Mouse (Mus musculus) heart, embryonic 16.5 days (tissue): ENCODE results near the gene Ust. TPM values are rescaled to one million over a fixed set of nuclear protein-coding genes. Genes with fewer than 3 reads are reported as not detected.

Source experiments
- ATAC-seq: fragments of 200-750 bp; cut with Nextera tagmentation; replicated peaks from 2 replicates; pipeline ENCODE4 v1.8.0; 2017; ENCODE audit warnings: moderate number of reproducible peaks; ENCODE audit not compliant: insufficient read depth, low FRiP score; ENCODE audit errors: extremely low read depth
- H3K27ac ChIP-seq: fragments of 300-500 bp; sonication (generic); 2 replicates; pipeline ENCODE4 v1.5.1; 2014; ENCODE audit warnings: mild to moderate bottlenecking, low read length, control low read depth, moderate library complexity
- H3K27me3 ChIP-seq: fragments of 300-500 bp; sonication (generic); 2 replicates; pipeline ENCODE4 v1.6.1; 2014; ENCODE audit warnings: low read length, mixed read lengths; ENCODE audit not compliant: control insufficient read depth, insufficient read depth
- H3K36me3 ChIP-seq: fragments of 300-500 bp; sonication (generic); 2 replicates; pipeline ENCODE4 v1.6.1; 2014; ENCODE audit not compliant: control insufficient read depth, insufficient read depth
- H3K4me1 ChIP-seq: fragments of 300-500 bp; sonication (generic); 2 replicates; pipeline ENCODE4 v1.6.1; 2014; ENCODE audit warnings: low read length, mixed read lengths; ENCODE audit not compliant: control insufficient read depth, insufficient read depth
- H3K4me2 ChIP-seq: fragments of 300-500 bp; sonication (generic); 2 replicates; pipeline ENCODE4 v1.6.1; 2014; ENCODE audit warnings: low read depth, mild to moderate bottlenecking, control low read depth, low read length
- H3K4me3 ChIP-seq: fragments of 300-500 bp; sonication (generic); 2 replicates; pipeline ENCODE4 v1.5.1; 2014; ENCODE audit warnings: mild to moderate bottlenecking, control low read depth, low read length
- H3K9ac ChIP-seq: fragments of 300-500 bp; sonication (generic); 2 replicates; pipeline ENCODE4 v1.6.1; 2014; ENCODE audit warnings: low read length, control low read depth
- H3K9me3 ChIP-seq: fragments of 300-500 bp; sonication (generic); replicated peaks from 2 replicates; pipeline ENCODE4 v1.6.1; 2016; ENCODE audit warnings: low read length; ENCODE audit not compliant: control insufficient read depth
- WGBS: fragments of 180-500 bp; shearing (Covaris S2); extraction: QIAGEN DNeasy Blood & Tissue Kit; methylation state at CpG from one replicate; pipeline ENCODE4 v1.1.7; 2014; 5-methylcytosine and 5-hydroxymethylcytosine counted together
- polyA plus RNA-seq: library from polyadenylated mRNA; unstranded; fragments of >200 nt; fragmentation: Nextera tagmentation; extraction: Ambion mirVana; gene quantifications from 2 replicates; pipeline ENCODE4 v1.2.1, GENCODE M21; 2015

Ust gene
- polyA plus RNA-seq, 1 experiment from 2014 or later = 2.1 TPM

DNA sequence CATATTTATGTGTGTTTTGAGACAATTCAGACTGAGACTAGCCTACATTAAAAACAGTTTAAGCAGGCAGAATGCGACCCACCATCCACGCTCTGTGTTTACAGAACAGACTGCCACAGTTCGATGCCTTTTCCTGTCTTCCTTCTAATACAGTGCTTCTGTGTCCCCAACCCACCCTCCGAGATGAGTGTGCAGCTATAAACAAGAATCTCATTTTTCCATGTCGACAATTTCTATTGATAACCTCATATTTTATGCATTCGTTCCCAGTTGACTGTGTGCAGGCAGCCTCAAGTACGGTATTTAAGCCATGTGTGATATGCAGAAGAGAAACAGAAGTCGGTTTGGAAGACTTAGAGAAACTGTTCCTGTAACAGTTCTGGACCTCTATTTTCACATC, 6.9 kb downstream of the Ust start:
- Histone ChIP-seq H3K27me3 (peaks cover 5% of the 10 kb centered on the region), H3K4me3 (no peak overlapping the region), H3K9me3 (peaks cover 5% of the 10 kb centered on the region), H3K4me2 (no peak overlapping the region), H3K4me1 (no peaks in the 10 kb centered on the region), H3K9ac (no peak overlapping the region), H3K27ac (no peak overlapping the region), H3K36me3 (no peaks in the 10 kb centered on the region)
- no peak for ATAC-seq
- 68% methylated on average over 8 of the region's 8 CpGs for WGBS

DNA sequence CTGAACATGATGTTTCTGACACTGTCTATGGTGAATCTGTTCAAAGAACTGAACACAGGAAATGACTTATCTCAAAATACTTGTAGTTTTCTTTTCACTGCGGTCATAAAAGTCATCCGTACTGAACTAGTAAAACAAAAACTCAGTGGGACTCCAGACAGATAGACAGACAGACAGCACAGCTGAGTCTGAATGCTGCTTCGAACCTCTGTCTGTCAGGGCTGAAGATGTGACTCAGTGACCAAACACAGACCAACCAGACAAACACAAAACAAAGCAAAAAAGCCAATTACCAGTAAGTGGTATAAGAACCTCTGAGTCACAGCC, 12.4 kb downstream of the Ust start:
- H3K9ac ChIP-seq = no peak overlapping the region
- H3K4me1 ChIP-seq = peaks cover 13% of the 10 kb centered on the region
- no peak overlapping the region for H3K4me2 ChIP-seq
- 48% methylated on average over 3 of the region's 3 CpGs for WGBS
- H3K36me3 ChIP-seq = no peaks in the 10 kb centered on the region
- ATAC-seq = no peak
- 0 out of 2 replicates have a peak, but pooled peaks cover 2% of the 10 kb centered on the region for H3K9me3 ChIP-seq
- no peak overlapping the region for H3K4me3 ChIP-seq
- H3K27ac ChIP-seq = no peak overlapping the region
- H3K27me3 ChIP-seq = no peaks in the 10 kb centered on the region

DNA sequence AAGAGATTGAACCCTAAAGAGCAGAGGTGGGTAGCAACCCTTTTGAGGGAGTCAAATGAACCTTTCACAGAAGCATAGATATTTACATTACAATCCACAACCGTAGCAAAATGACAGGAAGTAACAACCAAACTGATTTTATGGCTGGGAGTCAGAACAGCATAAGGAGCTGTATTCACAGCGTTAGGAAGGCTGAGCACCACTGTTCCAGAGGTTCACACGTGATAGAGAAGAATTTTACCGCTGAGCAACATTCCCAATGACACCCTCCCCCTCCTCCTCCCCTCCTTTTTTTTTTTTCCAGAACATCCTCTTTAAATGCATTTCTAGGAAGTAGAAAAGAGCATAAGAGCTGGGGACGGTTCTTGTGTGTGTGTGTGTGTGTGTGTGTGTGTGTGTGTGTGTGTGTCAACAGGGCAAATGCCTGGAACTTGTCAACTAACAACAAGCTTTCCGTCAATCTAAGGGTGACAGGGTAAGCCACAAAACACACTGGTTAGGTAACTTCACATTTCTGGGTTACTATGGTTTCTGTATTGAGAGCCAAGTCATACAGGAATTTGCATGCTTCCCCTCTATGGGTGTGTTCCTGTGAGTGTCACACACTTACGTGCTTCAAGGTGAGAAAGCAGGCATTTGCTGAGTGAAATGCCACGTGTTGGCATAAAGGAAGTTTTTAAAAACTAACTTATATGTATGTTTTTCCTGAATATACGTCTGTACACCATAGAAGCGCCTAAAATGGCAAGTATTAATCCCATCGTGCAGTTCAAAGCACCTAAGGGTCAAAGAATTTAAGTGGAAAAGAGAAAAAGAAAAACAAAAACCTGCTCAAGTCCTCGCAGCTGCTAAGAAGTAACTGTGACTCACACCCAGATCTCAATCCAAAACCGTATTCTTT, 13.0 kb downstream of the Ust start:
- WGBS = 38% methylated on average over 13 of the region's 13 CpGs
- Histone ChIP-seq H3K9me3 (0 out of 2 replicates have a peak, but pooled peaks cover 5% of the 10 kb centered on the region), H3K36me3 (no peaks in the 10 kb centered on the region), H3K27ac (no peak overlapping the region; the same call in 1 of the 2 replicates), H3K9ac (no peak overlapping the region; the same call in 1 of the 2 replicates), H3K4me1 (peaks cover 13% of the 10 kb centered on the region), H3K27me3 (no peaks in the 10 kb centered on the region), H3K4me3 (no peak overlapping the region), H3K4me2 (peak overlapping the region; percentile 41)
- no peak; the same call in 1 of the 2 replicates for ATAC-seq

DNA sequence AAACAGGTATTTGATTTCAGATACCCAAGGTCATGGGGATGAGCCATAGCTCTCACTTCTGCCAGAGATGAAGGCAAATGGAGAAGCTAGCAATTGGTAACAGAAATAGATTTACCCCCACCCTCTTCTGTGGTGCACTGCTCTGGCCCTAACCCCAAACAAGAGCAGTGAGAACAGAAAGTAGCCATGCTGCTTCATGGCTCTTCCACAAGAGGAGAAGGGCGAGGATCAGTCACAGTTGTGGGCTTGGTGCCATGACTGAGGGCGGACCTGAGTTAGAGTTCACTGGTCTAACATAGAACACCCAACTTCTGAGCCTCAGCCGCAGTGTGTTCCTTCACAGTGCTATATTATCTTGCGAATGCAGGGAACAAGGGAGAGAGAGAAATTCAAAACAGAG, 13.8 kb downstream of the Ust start:
- H3K36me3 ChIP-seq = no peaks in the 10 kb centered on the region
- H3K9me3 ChIP-seq = 0 out of 2 replicates have a peak, but pooled peaks cover 5% of the 10 kb centered on the region
- H3K4me1 ChIP-seq = peaks cover 13% of the 10 kb centered on the region
- no peak overlapping the region for H3K4me3 ChIP-seq
- H3K27me3 ChIP-seq = no peaks in the 10 kb centered on the region
- no peak overlapping the region; the same call in 1 of the 2 replicates for H3K9ac ChIP-seq
- no peak overlapping the region; the same call in 1 of the 2 replicates for H3K27ac ChIP-seq
- ATAC-seq = no peak
- 81% methylated on average over 4 of the region's 4 CpGs for WGBS
- H3K4me2 ChIP-seq = no peak overlapping the region

DNA sequence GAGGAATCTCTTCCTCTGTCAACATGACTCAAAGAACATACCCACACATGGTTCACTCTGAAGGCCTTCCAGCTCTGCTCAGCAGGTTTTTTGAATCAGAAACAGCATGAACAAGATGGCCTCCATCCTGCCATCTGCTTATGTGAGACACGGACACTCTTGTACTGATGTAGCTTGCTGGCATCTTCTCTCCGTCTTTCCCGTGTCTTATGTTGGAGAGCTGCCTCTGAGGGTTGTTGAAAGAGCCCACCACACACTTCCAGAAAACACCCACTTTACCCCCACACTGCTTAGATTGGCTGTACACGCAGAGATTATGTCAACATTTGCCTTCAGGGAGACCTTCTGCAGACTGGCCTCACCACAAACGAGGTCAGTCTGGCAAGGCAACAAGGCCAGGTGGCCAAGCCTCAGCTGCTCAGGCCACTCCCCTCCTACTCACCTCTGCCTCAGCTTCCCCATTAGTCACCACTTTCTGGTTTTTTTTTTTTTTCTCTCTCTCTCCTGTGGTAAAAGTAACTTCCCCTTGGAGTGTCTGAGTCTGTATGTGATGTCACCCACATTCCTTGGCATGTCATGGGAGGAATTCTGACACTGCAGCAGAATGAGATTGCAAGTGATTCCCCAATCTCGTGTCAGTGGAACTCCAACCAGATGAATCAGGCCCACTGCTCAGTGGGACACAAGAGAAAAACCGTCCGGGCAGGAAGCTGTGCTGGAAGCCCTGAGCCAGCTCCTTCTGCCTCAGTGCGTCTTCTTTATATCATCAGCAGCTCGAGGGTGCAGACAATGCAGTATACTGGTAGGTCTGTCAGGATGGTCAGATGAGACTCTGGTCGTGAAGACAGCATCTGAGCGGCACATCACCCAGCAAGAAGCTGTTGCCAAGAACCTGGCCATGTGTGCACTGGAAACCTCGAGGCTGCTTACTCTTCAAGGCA, 19.4 kb downstream of the Ust start:
- Histone ChIP-seq H3K36me3 (no peaks in the 10 kb centered on the region), H3K9me3 (0 out of 2 replicates have a peak, but pooled peaks cover 5% of the 10 kb centered on the region), H3K27ac (no peak overlapping the region), H3K4me3 (no peak overlapping the region), H3K27me3 (no peaks in the 10 kb centered on the region), H3K4me2 (no peak overlapping the region), H3K9ac (no peak overlapping the region), H3K4me1 (peaks cover 4% of the 10 kb centered on the region)
- 53% methylated on average over 13 of the region's 13 CpGs for WGBS
- ATAC-seq = no peak

- 42% methylated on average over 5 of the region's 5 CpGs for WGBS
- Histone ChIP-seq H3K36me3 (no peaks in the 10 kb centered on the region), H3K9ac (no peak overlapping the region), H3K9me3 (peaks cover 3% of the 10 kb centered on the region), H3K4me2 (no peak overlapping the region), H3K4me3 (no peak overlapping the region), H3K27me3 (no peaks in the 10 kb centered on the region), H3K4me1 (peaks cover 4% of the 10 kb centered on the region), H3K27ac (no peak overlapping the region)
- ATAC-seq = no peak
Observed at GRCm38 (mm10) chr10:8495543-8496141, 23.0 kb downstream of the Ust start.

GRCm38 (mm10) chr10:8491909-8492591, 26.6 kb downstream of the Ust start:
- Histone ChIP-seq H3K9ac (no peak overlapping the region), H3K36me3 (no peaks in the 10 kb centered on the region), H3K27me3 (no peaks in the 10 kb centered on the region), H3K4me3 (no peak overlapping the region), H3K9me3 (peaks cover 3% of the 10 kb centered on the region), H3K27ac (no peak overlapping the region), H3K4me2 (no peak overlapping the region), H3K4me1 (peaks cover 6% of the 10 kb centered on the region)
- no peak for ATAC-seq
- WGBS = 93% methylated on average over 1 of the region's 1 CpGs

- Histone ChIP-seq H3K27ac (no peak overlapping the region), H3K9me3 (no peaks in the 10 kb centered on the region), H3K27me3 (no peaks in the 10 kb centered on the region), H3K4me2 (no peak overlapping the region), H3K4me3 (no peak overlapping the region), H3K9ac (no peak overlapping the region), H3K36me3 (no peaks in the 10 kb centered on the region), H3K4me1 (peaks cover 2% of the 10 kb centered on the region; the same call in 1 of the 2 replicates)
- no peak for ATAC-seq
- 54% methylated on average over 2 of the region's 2 CpGs for WGBS
Observed at GRCm38 (mm10) chr10:8487388-8487787, 31.2 kb downstream of the Ust start.
